Mouse (Mus musculus): ENCODE measurements around the gene Trex2. TPM values are rescaled to one million over a fixed set of nuclear protein-coding genes. Genes with fewer than 3 reads are reported as not detected.
"Not testable (repeated sequence)": the region's sequence is repeated elsewhere in the genome, so short reads cannot be mapped to it uniquely, and the experiment has no call there.

Gene Trex2
- total RNA-seq, 2 experiments from 2014 or later = not detected

GRCm38 (mm10) chrX:73430036-73430435 is 5.1 kb downstream of the Trex2 start:
- no peak for DNase-seq

GRCm38 (mm10) chrX:73412767-73413166 is 22.4 kb downstream of the Trex2 start:
- DNase-seq = no peak

GRCm38 (mm10) chrX:73410880-73411517 is 24.1 kb downstream of the Trex2 start, which contains the start of gene Zfp92:
Gene Zfp92 (plus strand): TSS chrX:73411096.
- peak; percentile 13 for DNase-seq

GRCm38 (mm10) chrX:73401616-73402015 is 33.5 kb downstream of the Trex2 start:
- DNase-seq = no peak

GRCm38 (mm10) chrX:73400951-73401350 is 34.2 kb downstream of the Trex2 start:
- DNase-seq = no peak

- not testable (repeated sequence) for DNase-seq
These were observed 36.5 kb downstream of the Trex2 start, which contains the start of gene Gm18336 for GRCm38 (mm10) chrX:73398636-73399035. Gene Gm18336 (minus strand): TSS chrX:73398736.

GRCm38 (mm10) chrX:73396446-73396845 is 38.7 kb downstream of the Trex2 start:
- DNase-seq = peak; percentile 32

- DNase-seq = no peak
These were observed 43.7 kb downstream of the Trex2 start for GRCm38 (mm10) chrX:73391481-73391880.

- no peak for DNase-seq
These were observed 50.2 kb downstream of the Trex2 start for GRCm38 (mm10) chrX:73384924-73385323.

- DNase-seq = no peak
These were observed 50.7 kb downstream of the Trex2 start for GRCm38 (mm10) chrX:73384419-73384818.

Other genes with a start within 250 kb of the Trex2 start
- 1 to 10 TPM; 4.6 to 7.8 TPM for gene Xlr3b, start 243.1 kb downstream of the Trex2 start, total RNA-seq (2021)
- gene Xlr4b, start 221.0 kb downstream of the Trex2 start, total RNA-seq (2021) = under 1 TPM in 1 of 2 experiments, not detected in 1; 0.60 TPM
- 1 to 10 TPM; 7.3 to 7.8 TPM for gene F8a, start 207.1 kb downstream of the Trex2 start, total RNA-seq (2021)
- under 1 TPM; 0.66 to 0.76 TPM for gene Xlr4c, start 192.2 kb downstream of the Trex2 start, total RNA-seq (2021)
- gene Xlr3c, start 170.0 kb downstream of the Trex2 start, total RNA-seq (2021) = not detected
- under 1 TPM; 0.24 to 0.33 TPM for gene Xlr5a, start 142.4 kb downstream of the Trex2 start, total RNA-seq (2021)
- gene Xlr5c, start 142.4 kb downstream of the Trex2 start, total RNA-seq (2021) = under 1 TPM; 0.45 to 0.69 TPM
- not detected for gene Gm45015, start 98.5 kb downstream of the Trex2 start, total RNA-seq (2021)
- gene Zfp275, start 92.7 kb downstream of the Trex2 start, total RNA-seq (2021) = 10 to 100 TPM; 15.3 to 18.7 TPM
- not detected for gene Gm18336, start 36.6 kb downstream of the Trex2 start, total RNA-seq (2021)
- under 1 TPM; 0.15 TPM for gene Zfp92, start 24.2 kb downstream of the Trex2 start, total RNA-seq (2021)
- 10 to 100 TPM; 24.3 to 34.8 TPM for gene Haus7, start 23.7 kb upstream of the Trex2 start, total RNA-seq (2021)
- gene Bgn, start 48.3 kb upstream of the Trex2 start, total RNA-seq (2021) = 100 to 1,000 TPM; 207 to 268 TPM
- gene Atp2b3, start 67.7 kb upstream of the Trex2 start, total RNA-seq (2021) = 10 to 100 TPM; 11.7 to 17.0 TPM
- 1 to 10 TPM in 1 of 2 experiments, under 1 TPM in 1; 0.67 to 1.1 TPM for gene Dusp9, start 204.1 kb upstream of the Trex2 start, total RNA-seq (2021)
- 10 to 100 TPM in 1 of 2 experiments, 1 to 10 TPM in 1; 5.6 to 13.8 TPM for gene Pnck, start 224.8 kb upstream of the Trex2 start, total RNA-seq (2021)
- gene Slc6a8, start 237.8 kb upstream of the Trex2 start, total RNA-seq (2021) = 10 to 100 TPM; 31.9 to 43.3 TPM

All from adrenal gland, postnatal 10 days (tissue).